Mouse (Mus musculus): ENCODE measurements around the gene Rpl39. TPM values are rescaled to one million over a fixed set of nuclear protein-coding genes. Genes with fewer than 3 reads are reported as not detected.
A peak's percentile ranks its signal among the peaks of the same experiment; 100 is the strongest.

Rpl39 gene
- polyA plus RNA-seq (2015; fragmentation: Nextera tagmentation; extraction: Ambion mirVana): 425 and 450 TPM in 2 replicates

GRCm38 (mm10) chrX:37084927-37085660, at the start of gene Rpl39:
Rpl39 (minus strand) TSS chrX:37085402.
- peak; percentile 27; the same call in 1 of the 2 replicates for TF ChIP-seq CTCF (IDR thresholded peaks at IDR 0.05; ENCODE audit: low read depth)
- H3K4me1 ChIP-seq (replicated peaks; ENCODE audit: control insufficient read depth, insufficient read depth, low read length): no peaks in the 10 kb centered on the region
- H3K4me2 ChIP-seq (replicated peaks; ENCODE audit: low read depth): peak within 1 kb of the TSS; percentile 61
- peak within 1 kb of the TSS; percentile 55; the same call in 1 of the 2 replicates for H3K27ac ChIP-seq (ENCODE audit: low read depth, low read length)
- no peaks in the 10 kb centered on the region for H3K27me3 ChIP-seq (replicated peaks; ENCODE audit: control insufficient read depth, insufficient read depth, low read length)
- WGBS: 18% methylated on average over 38 of the region's 38 CpGs
- H3K9me3 ChIP-seq (ENCODE audit: control insufficient read depth): no peaks in the 10 kb centered on the region
- ATAC-seq: peak; percentile 95
- H3K9ac ChIP-seq (ENCODE audit: low read depth, low read length): peak within 1 kb of the TSS; percentile 38
- H3K36me3 ChIP-seq (ENCODE audit: control insufficient read depth, insufficient read depth): no peaks in the 10 kb centered on the region
- H3K4me3 ChIP-seq (ENCODE audit: low read depth, low read length): peak within 1 kb of the TSS; percentile 53

DNA sequence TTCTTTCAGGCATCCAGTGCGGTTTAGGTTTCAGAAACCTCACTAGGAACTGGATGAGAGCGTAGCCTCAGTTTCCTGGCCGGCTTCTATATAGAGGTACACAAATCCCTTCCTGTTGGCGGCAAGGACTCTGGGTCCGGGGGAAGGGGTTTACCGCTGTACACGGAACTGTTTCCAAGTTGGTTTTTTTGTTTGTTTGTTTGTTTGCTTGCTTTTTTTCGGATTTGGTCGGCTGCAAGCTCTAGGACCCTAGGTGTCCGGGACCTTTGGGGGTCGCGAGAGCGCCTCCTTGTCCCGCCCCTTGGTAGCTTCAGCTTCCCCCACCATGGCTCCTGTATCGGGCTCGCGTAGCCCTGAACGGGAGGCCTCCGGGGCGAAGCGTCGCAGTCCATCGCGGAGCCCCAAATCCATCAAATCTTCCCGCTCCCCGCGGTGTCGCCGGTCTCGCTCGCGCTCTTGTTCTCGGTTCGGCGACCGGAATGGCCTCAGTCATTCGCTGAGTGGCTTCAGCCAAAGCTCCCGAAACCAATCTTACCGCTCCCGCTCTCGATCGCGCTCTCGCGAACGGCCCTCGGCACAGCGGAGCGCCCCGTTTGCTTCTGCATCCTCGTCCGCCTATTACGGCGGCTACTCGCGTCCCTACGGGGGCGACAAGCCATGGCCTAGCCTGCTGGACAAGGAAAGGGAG, 41.6 kb upstream of the Rpl39 start, which contains the start of gene Nkap:
Gene Nkap (plus strand): TSS at position 125 of the 688 bp plus-strand sequence.
- TF ChIP-seq CTCF (IDR thresholded peaks at IDR 0.05; ENCODE audit: low read depth): no peak
- H3K27ac ChIP-seq (ENCODE audit: low read depth, low read length): peak within 1 kb of the TSS; percentile 77
- H3K4me3 ChIP-seq (ENCODE audit: low read depth, low read length): peak within 1 kb of the TSS; percentile 68
- H3K36me3 ChIP-seq (ENCODE audit: control insufficient read depth, insufficient read depth): no peaks in the 10 kb centered on the region
- H3K4me1 ChIP-seq (replicated peaks; ENCODE audit: control insufficient read depth, insufficient read depth, low read length): no peaks in the 10 kb centered on the region
- H3K9me3 ChIP-seq (ENCODE audit: control insufficient read depth): no peaks in the 10 kb centered on the region
- 13% methylated on average over 58 of the region's 58 CpGs for WGBS
- H3K9ac ChIP-seq (ENCODE audit: low read depth, low read length): peak within 1 kb of the TSS; percentile 83
- H3K27me3 ChIP-seq (replicated peaks; ENCODE audit: control insufficient read depth, insufficient read depth, low read length): no peaks in the 10 kb centered on the region
- H3K4me2 ChIP-seq (replicated peaks; ENCODE audit: low read depth): peak within 1 kb of the TSS; percentile 57
- peak; percentile 88 for ATAC-seq

DNA sequence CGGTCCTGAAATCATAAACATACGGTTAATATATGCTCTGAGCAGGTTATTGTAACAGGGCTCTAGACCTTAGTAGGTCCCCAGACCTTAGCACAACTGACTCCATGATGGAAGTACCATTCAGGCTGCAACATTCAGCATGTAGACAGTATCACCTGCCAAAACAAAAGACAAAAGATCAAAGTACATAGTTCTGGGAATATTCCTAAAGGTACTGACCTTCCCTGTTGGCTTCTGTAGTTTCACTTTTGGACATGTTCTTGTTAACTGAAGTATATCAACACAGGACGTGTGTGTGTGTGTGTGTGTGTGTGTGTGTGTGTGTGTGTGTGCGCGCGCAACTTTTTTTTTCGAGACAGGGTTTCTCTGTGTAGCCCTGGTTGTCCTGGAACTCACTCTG, 40.3 kb upstream of the Rpl39 start:
- H3K36me3 ChIP-seq (ENCODE audit: control insufficient read depth, insufficient read depth): no peaks in the 10 kb centered on the region
- H3K4me2 ChIP-seq (replicated peaks; ENCODE audit: low read depth): no peak overlapping the region
- H3K4me3 ChIP-seq (ENCODE audit: low read depth, low read length): no peak overlapping the region
- no peaks in the 10 kb centered on the region for H3K27me3 ChIP-seq (replicated peaks; ENCODE audit: control insufficient read depth, insufficient read depth, low read length)
- no peaks in the 10 kb centered on the region for H3K9me3 ChIP-seq (ENCODE audit: control insufficient read depth)
- ATAC-seq: no peak
- H3K4me1 ChIP-seq (replicated peaks; ENCODE audit: control insufficient read depth, insufficient read depth, low read length): no peaks in the 10 kb centered on the region
- H3K9ac ChIP-seq (ENCODE audit: low read depth, low read length): no peak overlapping the region
- 91% methylated on average over 7 of the region's 7 CpGs for WGBS
- H3K27ac ChIP-seq (ENCODE audit: low read depth, low read length): no peak overlapping the region
- TF ChIP-seq CTCF (IDR thresholded peaks at IDR 0.05; ENCODE audit: low read depth): no peak

DNA sequence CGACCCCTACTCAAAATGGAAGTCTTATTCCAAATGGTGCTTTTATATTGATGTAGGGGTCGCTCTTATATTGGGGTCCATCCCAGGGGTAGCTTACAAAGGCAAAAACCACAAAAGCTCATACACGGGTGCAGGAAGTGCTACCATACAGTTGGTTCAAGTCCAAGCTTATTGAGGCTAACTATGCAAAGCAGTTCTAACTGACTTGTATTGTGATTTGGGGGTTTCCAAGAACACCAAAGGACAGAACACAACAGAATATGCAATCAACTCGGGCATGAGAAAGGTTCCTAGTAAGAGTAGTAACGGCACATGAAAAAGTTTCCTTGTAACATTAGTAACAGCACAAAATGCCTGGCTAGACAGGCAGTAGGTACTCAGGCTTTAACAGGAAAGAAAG, 35.0 kb upstream of the Rpl39 start:
- TF ChIP-seq CTCF (IDR thresholded peaks at IDR 0.05; ENCODE audit: low read depth): no peak
- H3K4me2 ChIP-seq (replicated peaks; ENCODE audit: low read depth): no peak overlapping the region
- H3K36me3 ChIP-seq (ENCODE audit: control insufficient read depth, insufficient read depth): no peaks in the 10 kb centered on the region
- H3K27me3 ChIP-seq (replicated peaks; ENCODE audit: control insufficient read depth, insufficient read depth, low read length): no peaks in the 10 kb centered on the region
- no peaks in the 10 kb centered on the region for H3K9me3 ChIP-seq (ENCODE audit: control insufficient read depth)
- no peak overlapping the region for H3K4me3 ChIP-seq (ENCODE audit: low read depth, low read length)
- H3K27ac ChIP-seq (ENCODE audit: low read depth, low read length): no peak overlapping the region
- WGBS: 67% methylated on average over 5 of the region's 5 CpGs
- H3K4me1 ChIP-seq (replicated peaks; ENCODE audit: control insufficient read depth, insufficient read depth, low read length): no peaks in the 10 kb centered on the region
- no peak for ATAC-seq
- no peak overlapping the region for H3K9ac ChIP-seq (ENCODE audit: low read depth, low read length)

- Histone ChIP-seq H3K9me3 (ENCODE audit: control insufficient read depth) (no peaks in the 10 kb centered on the region), H3K27ac (ENCODE audit: low read depth, low read length) (no peak overlapping the region), H3K4me2 (replicated peaks; ENCODE audit: low read depth) (no peak overlapping the region), H3K36me3 (ENCODE audit: control insufficient read depth, insufficient read depth) (no peaks in the 10 kb centered on the region), H3K27me3 (replicated peaks; ENCODE audit: control insufficient read depth, insufficient read depth, low read length) (no peaks in the 10 kb centered on the region), H3K4me1 (replicated peaks; ENCODE audit: control insufficient read depth, insufficient read depth, low read length) (no peaks in the 10 kb centered on the region), H3K4me3 (ENCODE audit: low read depth, low read length) (no peak overlapping the region), H3K9ac (ENCODE audit: low read depth, low read length) (no peak overlapping the region)
- TF ChIP-seq CTCF (IDR thresholded peaks at IDR 0.05; ENCODE audit: low read depth): no peak
- no peak for ATAC-seq
- 63% methylated on average over 3 of the region's 3 CpGs for WGBS
Observed at GRCm38 (mm10) chrX:37119585-37119984, 34.4 kb upstream of the Rpl39 start.

- no CpG with 5 or more reads among the region's 5 CpGs for WGBS
- Histone ChIP-seq H3K4me3 (ENCODE audit: low read depth, low read length) (no peak overlapping the region), H3K27ac (ENCODE audit: low read depth, low read length) (no peak overlapping the region), H3K36me3 (ENCODE audit: control insufficient read depth, insufficient read depth) (no peaks in the 10 kb centered on the region), H3K9me3 (ENCODE audit: control insufficient read depth) (no peaks in the 10 kb centered on the region), H3K27me3 (replicated peaks; ENCODE audit: control insufficient read depth, insufficient read depth, low read length) (no peaks in the 10 kb centered on the region), H3K4me1 (replicated peaks; ENCODE audit: control insufficient read depth, insufficient read depth, low read length) (no peaks in the 10 kb centered on the region), H3K9ac (ENCODE audit: low read depth, low read length) (no peak overlapping the region), H3K4me2 (replicated peaks; ENCODE audit: low read depth) (no peak overlapping the region)
- no peak for ATAC-seq
- TF ChIP-seq CTCF (IDR thresholded peaks at IDR 0.05; ENCODE audit: low read depth): no peak
Observed at GRCm38 (mm10) chrX:37117085-37117484, 31.9 kb upstream of the Rpl39 start.

All from intestine, postnatal 0 days (tissue).